Mouse (Mus musculus): ENCODE data around the gene Sel1l2.
"Not testable (repeated sequence)": the region's sequence is repeated elsewhere in the genome, so short reads cannot be mapped to it uniquely, and the experiment has no call there.

Gene Sel1l2

DNA sequence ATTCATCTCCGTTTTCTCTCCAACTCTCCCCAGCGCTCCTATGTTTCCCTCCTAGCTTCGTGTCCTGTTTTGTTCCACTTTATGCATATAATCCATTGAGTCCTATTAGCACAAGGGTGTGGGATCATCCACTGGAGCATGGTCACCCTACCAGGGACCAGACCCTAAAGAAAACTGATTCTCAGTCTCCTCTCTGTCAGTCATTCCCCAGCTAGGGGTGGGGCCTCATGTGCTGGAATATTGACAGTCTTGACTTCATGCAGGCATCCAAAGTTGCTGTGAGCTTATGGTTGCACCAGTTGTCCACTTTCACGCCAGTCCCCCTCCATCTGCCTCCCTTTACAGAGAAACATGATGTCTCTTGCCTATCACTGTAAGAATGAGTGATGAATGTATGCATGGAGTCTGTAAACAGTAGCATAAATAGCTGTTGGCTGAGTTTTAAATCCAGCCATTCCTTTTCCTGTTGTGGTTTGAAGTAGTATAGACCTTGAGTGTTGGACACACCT is 174.9 kb downstream of the Sel1l2 start:
- in situ Hi-C loops (cut with MboI) = no loop called here

DNA sequence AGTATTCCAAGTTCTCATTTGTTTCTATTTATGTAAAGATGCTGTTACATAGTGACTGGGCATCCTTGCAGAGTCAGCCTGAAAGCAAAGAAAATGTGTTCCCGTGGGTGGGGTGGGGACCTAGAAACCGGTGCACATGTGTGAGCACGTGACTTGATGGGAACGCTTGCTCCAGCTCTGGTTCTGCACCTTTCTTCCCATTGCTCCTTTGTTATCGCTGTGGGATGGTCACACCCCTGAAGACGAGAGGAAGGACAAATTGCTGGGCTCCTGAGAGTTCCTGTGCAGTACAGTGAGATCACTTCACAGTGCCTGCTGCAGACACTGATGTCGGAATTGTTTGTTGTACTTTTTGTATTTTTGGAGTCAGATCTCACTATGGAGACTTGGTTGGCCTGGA is 185.8 kb downstream of the Sel1l2 start:
- in situ Hi-C loops (cut with MboI) = no loop called here

DNA sequence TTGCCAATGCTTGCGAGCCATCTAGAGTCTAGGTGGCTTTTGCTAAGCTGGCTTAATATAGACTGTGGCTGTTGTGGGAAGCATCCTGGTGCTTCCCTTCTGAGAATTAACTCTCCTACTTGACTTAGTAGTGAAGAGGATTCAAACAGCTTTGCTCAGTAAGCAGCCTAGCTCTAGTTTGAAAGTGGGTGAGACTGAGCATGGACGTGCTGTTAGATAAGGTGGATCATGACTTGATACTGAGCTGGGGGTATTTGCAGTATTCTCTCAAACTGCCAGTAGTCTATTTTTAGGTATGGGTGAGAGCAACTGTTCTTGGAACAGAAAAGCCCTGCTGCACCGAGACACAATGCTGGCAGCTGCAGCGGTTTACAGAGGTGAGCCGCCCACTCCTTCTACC is 186.9 kb downstream of the Sel1l2 start:
- in situ Hi-C loops (cut with MboI) = no loop called here

DNA sequence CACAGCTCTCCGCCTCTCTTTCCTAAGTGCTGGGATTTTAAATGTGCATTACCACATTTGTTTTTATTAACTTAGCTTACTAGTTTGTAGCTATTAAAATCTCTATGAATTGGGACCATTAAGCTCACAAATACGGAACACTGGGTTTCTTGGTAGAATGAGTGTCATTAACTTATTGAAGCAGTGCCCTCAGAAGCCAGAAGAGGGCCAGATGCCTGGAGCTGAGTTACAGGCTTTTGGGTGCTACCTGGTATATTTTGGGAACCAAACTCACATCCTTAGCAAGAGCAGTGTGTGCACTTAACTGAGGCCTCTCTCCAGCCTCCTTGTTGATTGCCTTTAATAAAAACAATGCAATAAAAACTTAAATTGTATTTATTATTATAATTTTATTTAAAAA is 188.8 kb downstream of the Sel1l2 start:
- in situ Hi-C loops (cut with MboI) = no loop called here

DNA sequence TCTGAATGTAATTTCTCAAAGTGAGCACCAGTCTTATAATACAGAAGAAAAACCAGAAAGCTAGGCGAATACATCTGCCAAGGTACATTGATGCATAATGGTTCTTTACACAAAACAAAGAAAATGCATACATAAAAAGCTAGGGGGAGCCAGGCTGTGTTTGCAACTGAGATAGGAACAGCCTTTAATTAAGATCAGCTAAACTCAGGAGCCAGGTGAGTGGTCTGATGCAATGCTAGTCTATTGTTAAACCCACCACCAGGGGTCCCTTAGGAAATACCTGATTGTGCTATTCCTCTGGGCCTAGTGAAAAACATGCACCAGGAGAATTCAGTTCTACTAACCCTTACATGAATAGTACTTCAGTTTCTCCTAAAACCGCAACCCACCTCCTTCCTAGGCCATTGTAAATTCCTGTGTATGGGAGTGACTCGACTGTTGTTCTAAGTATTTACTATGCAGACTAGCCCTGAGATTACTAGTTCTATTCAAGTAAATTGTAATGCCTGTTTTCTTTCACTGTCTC is 203.8 kb downstream of the Sel1l2 start:
- in situ Hi-C loops (cut with MboI) = not testable (repeated sequence)
